Mouse (Mus musculus) right cerebral cortex, postnatal 36 days (tissue): Measurements from ENCODE around the gene Herc2.
"Not testable (repeated sequence)": the region's sequence is repeated elsewhere in the genome, so short reads cannot be mapped to it uniquely, and the experiment has no call there.

Source experiments
- DNase-seq, 2 experiments: peaks; one replicate each; pipeline ENCODE4 v3.0.0; 2022; ENCODE audit warnings: low spot score in 2 of 2, mixed read lengths in 1 of 2

The Herc2 gene

GRCm38 (mm10) chr7:56049831-56050321, at the start of gene Herc2:
TSS of gene Herc2 (plus strand) at chr7:56050196.
- peak; percentile 100 for DNase-seq

- DNase-seq = no peak
Observed at GRCm38 (mm10) chr7:56010318-56011017, 39.5 kb upstream of the Herc2 start.

- no peak for DNase-seq
Observed at GRCm38 (mm10) chr7:56011018-56011333, 39.0 kb upstream of the Herc2 start.

- DNase-seq = no peak
Observed at GRCm38 (mm10) chr7:56013261-56014001, 36.6 kb upstream of the Herc2 start.

GRCm38 (mm10) chr7:56014002-56014702, 35.8 kb upstream of the Herc2 start:
- DNase-seq = not testable (repeated sequence)

GRCm38 (mm10) chr7:56015172-56015571, 34.8 kb upstream of the Herc2 start:
- no peak for DNase-seq

- no peak for DNase-seq
Observed at GRCm38 (mm10) chr7:56015837-56016236, 34.2 kb upstream of the Herc2 start.

GRCm38 (mm10) chr7:56017761-56018160, 32.2 kb upstream of the Herc2 start:
- DNase-seq = no peak

- DNase-seq = no peak
Observed at GRCm38 (mm10) chr7:56018446-56018971, 31.5 kb upstream of the Herc2 start.

- peak; percentile 44 to 54 for DNase-seq
Observed at GRCm38 (mm10) chr7:56018972-56019929, 30.7 kb upstream of the Herc2 start.

- DNase-seq = no peak
Observed at GRCm38 (mm10) chr7:56019930-56020253, 30.1 kb upstream of the Herc2 start, which contains the start of gene Nipa1. TSS of gene Nipa1 (minus strand) at chr7:56019954.

GRCm38 (mm10) chr7:56023586-56023985, 26.4 kb upstream of the Herc2 start:
- DNase-seq = no peak

GRCm38 (mm10) chr7:56042353-56042752, 7.6 kb upstream of the Herc2 start:
- DNase-seq = peak; percentile 57 to 59

- DNase-seq = no peak
Observed at GRCm38 (mm10) chr7:56043577-56044266, 6.3 kb upstream of the Herc2 start.

GRCm38 (mm10) chr7:56044267-56044629, 5.7 kb upstream of the Herc2 start:
- DNase-seq = no peak

- DNase-seq = no peak
Observed at GRCm38 (mm10) chr7:56047178-56047577, 2.8 kb upstream of the Herc2 start.

GRCm38 (mm10) chr7:56050487-56050911, 503 bp downstream of the Herc2 start:
- DNase-seq = no peak

GRCm38 (mm10) chr7:56052996-56053395, 3.0 kb downstream of the Herc2 start:
- DNase-seq = no peak

GRCm38 (mm10) chr7:56055338-56055737, 5.3 kb downstream of the Herc2 start:
- no peak for DNase-seq

GRCm38 (mm10) chr7:56064876-56065275, 14.9 kb downstream of the Herc2 start:
- DNase-seq = no peak

GRCm38 (mm10) chr7:56066136-56066535, 16.1 kb downstream of the Herc2 start:
- no peak for DNase-seq
